Mouse (Mus musculus): Measurements from ENCODE around the gene Hmga1b. TPM values are rescaled to one million over a fixed set of nuclear protein-coding genes. Genes with fewer than 3 reads are reported as not detected.
"Not testable (repeated sequence)": the region's sequence is repeated elsewhere in the genome, so short reads cannot be mapped to it uniquely, and the experiment has no call there.

Gene Hmga1b
- polyA plus RNA-seq (2014; fragmentation: Nextera tagmentation; extraction: Ambion mirVana), result 7.6 and 8.3 TPM in 2 replicates

GRCm38 (mm10) chr11:120762672-120763041 lies at the start of gene Hmga1b:
Gene Hmga1b, plus strand, starts transcription at chr11:120762794.
- H3K9ac ChIP-seq (ENCODE audit: low read length), result not testable (repeated sequence)

GRCm38 (mm10) chr11:120713580-120714518 lies 48.7 kb upstream of the Hmga1b start, which contains the start of the genes Cenpx and Lrrc45:
Gene Cenpx, minus strand, starts transcription at chr11:120713738.
Gene Lrrc45, plus strand, starts transcription at chr11:120713925.
- Histone ChIP-seq H3K4me2 (ENCODE audit: low read depth, low read length, severe bottlenecking) (peak within 1 kb of the TSS; percentile 98), H3K4me3 (ENCODE audit: low read depth, low read length) (peak within 1 kb of the TSS; percentile 54), H3K27me3 (ENCODE audit: control insufficient read depth, insufficient read depth, low read length) (no peaks in the 10 kb centered on the region), H3K4me1 (replicated peaks; ENCODE audit: control insufficient read depth, insufficient read depth, low read length) (peaks cover 10% of the 10 kb centered on the region), H3K9ac (ENCODE audit: low read length) (peak within 1 kb of the TSS; percentile 73), H3K27ac (ENCODE audit: low read depth, low read length) (peak within 1 kb of the TSS; percentile 8), H3K9me3 (ENCODE audit: control insufficient read depth, low read length) (no peaks in the 10 kb centered on the region), H3K36me3 (ENCODE audit: control insufficient read depth, insufficient read depth, low read length) (no peaks in the 10 kb centered on the region; the same call in none of the 2 replicates)
- WGBS, result 3% methylated on average over 53 of the region's 53 CpGs
- DNase-seq (ENCODE audit: low spot score) (peak; percentile 97), ATAC-seq (replicated peaks; ENCODE audit: low FRiP score) (peak; percentile 95)

More at GRCm38 (mm10) chr11:120762672-120763041, at the start of gene Hmga1b:
- not testable (repeated sequence) for ATAC-seq (replicated peaks; ENCODE audit: low FRiP score); H3K4me1 ChIP-seq (replicated peaks; ENCODE audit: control insufficient read depth, insufficient read depth, low read length); H3K9me3 ChIP-seq (ENCODE audit: control insufficient read depth, low read length); H3K4me3 ChIP-seq (ENCODE audit: low read depth, low read length); H3K36me3 ChIP-seq (ENCODE audit: control insufficient read depth, insufficient read depth, low read length); H3K4me2 ChIP-seq (ENCODE audit: low read depth, low read length, severe bottlenecking); DNase-seq (ENCODE audit: low spot score); H3K27me3 ChIP-seq (ENCODE audit: control insufficient read depth, insufficient read depth, low read length); H3K27ac ChIP-seq (ENCODE audit: low read depth, low read length)
- WGBS, result 16% methylated on average over 14 of the region's 14 CpGs

- Histone ChIP-seq H3K4me3 (ENCODE audit: low read depth, low read length) (peak overlapping the region; percentile 46), H3K4me2 (ENCODE audit: low read depth, low read length, severe bottlenecking) (peak overlapping the region; percentile 98), H3K9ac (ENCODE audit: low read length) (peak overlapping the region; percentile 73), H3K27ac (ENCODE audit: low read depth, low read length) (no peak overlapping the region), H3K27me3 (ENCODE audit: control insufficient read depth, insufficient read depth, low read length) (no peaks in the 10 kb centered on the region), H3K36me3 (ENCODE audit: control insufficient read depth, insufficient read depth, low read length) (no peaks in the 10 kb centered on the region; the same call in none of the 2 replicates), H3K9me3 (ENCODE audit: control insufficient read depth, low read length) (no peaks in the 10 kb centered on the region), H3K4me1 (replicated peaks; ENCODE audit: control insufficient read depth, insufficient read depth, low read length) (peaks cover 10% of the 10 kb centered on the region)
- DNase-seq (ENCODE audit: low spot score) (no peak), ATAC-seq (replicated peaks; ENCODE audit: low FRiP score) (no peak)
- 66% methylated on average over 10 of the region's 10 CpGs for WGBS
Measured at GRCm38 (mm10) chr11:120714546-120714945, 48.0 kb upstream of the Hmga1b start.

GRCm38 (mm10) chr11:120715131-120715530 lies 47.5 kb upstream of the Hmga1b start:
- Histone ChIP-seq H3K27ac (ENCODE audit: low read depth, low read length) (no peak overlapping the region), H3K27me3 (ENCODE audit: control insufficient read depth, insufficient read depth, low read length) (no peaks in the 10 kb centered on the region), H3K9me3 (ENCODE audit: control insufficient read depth, low read length) (no peaks in the 10 kb centered on the region), H3K9ac (ENCODE audit: low read length) (no peak overlapping the region), H3K4me3 (ENCODE audit: low read depth, low read length) (no peak overlapping the region), H3K4me2 (ENCODE audit: low read depth, low read length, severe bottlenecking) (no peak overlapping the region), H3K36me3 (ENCODE audit: control insufficient read depth, insufficient read depth, low read length) (no peaks in the 10 kb centered on the region; the same call in none of the 2 replicates), H3K4me1 (replicated peaks; ENCODE audit: control insufficient read depth, insufficient read depth, low read length) (peaks cover 10% of the 10 kb centered on the region)
- no peak for DNase-seq (ENCODE audit: low spot score)
- 90% methylated on average over 9 of the region's 9 CpGs for WGBS
- ATAC-seq (replicated peaks; ENCODE audit: low FRiP score), result no peak

- no peak overlapping the region for H3K4me2 ChIP-seq (ENCODE audit: low read depth, low read length, severe bottlenecking)
- H3K4me3 ChIP-seq (ENCODE audit: low read depth, low read length), result no peak overlapping the region
- H3K9ac ChIP-seq (ENCODE audit: low read length), result no peak overlapping the region
- peaks cover 15% of the 10 kb centered on the region for H3K4me1 ChIP-seq (replicated peaks; ENCODE audit: control insufficient read depth, insufficient read depth, low read length)
- ATAC-seq (replicated peaks; ENCODE audit: low FRiP score), result no peak
- H3K9me3 ChIP-seq (ENCODE audit: control insufficient read depth, low read length), result no peaks in the 10 kb centered on the region
- WGBS, result 91% methylated on average over 9 of the region's 9 CpGs
- H3K27me3 ChIP-seq (ENCODE audit: control insufficient read depth, insufficient read depth, low read length), result peaks cover 10% of the 10 kb centered on the region
- H3K27ac ChIP-seq (ENCODE audit: low read depth, low read length), result no peak overlapping the region
- DNase-seq (ENCODE audit: low spot score), result no peak
- H3K36me3 ChIP-seq (ENCODE audit: control insufficient read depth, insufficient read depth, low read length), result no peaks in the 10 kb centered on the region; the same call in none of the 2 replicates
Measured at GRCm38 (mm10) chr11:120719242-120719641, 43.4 kb upstream of the Hmga1b start.

- WGBS, result 85% methylated on average over 13 of the region's 13 CpGs
- Histone ChIP-seq H3K4me3 (ENCODE audit: low read depth, low read length) (no peak overlapping the region), H3K4me2 (ENCODE audit: low read depth, low read length, severe bottlenecking) (no peak overlapping the region), H3K9ac (ENCODE audit: low read length) (no peak overlapping the region), H3K27ac (ENCODE audit: low read depth, low read length) (no peak overlapping the region), H3K27me3 (ENCODE audit: control insufficient read depth, insufficient read depth, low read length) (peaks cover 10% of the 10 kb centered on the region), H3K36me3 (ENCODE audit: control insufficient read depth, insufficient read depth, low read length) (no peaks in the 10 kb centered on the region; the same call in none of the 2 replicates), H3K9me3 (ENCODE audit: control insufficient read depth, low read length) (no peaks in the 10 kb centered on the region), H3K4me1 (replicated peaks; ENCODE audit: control insufficient read depth, insufficient read depth, low read length) (peaks cover 9% of the 10 kb centered on the region)
- ATAC-seq (replicated peaks; ENCODE audit: low FRiP score) (no peak), DNase-seq (ENCODE audit: low spot score) (no peak)
Measured at GRCm38 (mm10) chr11:120719841-120720376, 42.7 kb upstream of the Hmga1b start.

- Histone ChIP-seq H3K9ac (ENCODE audit: low read length) (peak overlapping the region; percentile 78), H3K4me3 (ENCODE audit: low read depth, low read length) (peak overlapping the region; percentile 59), H3K9me3 (ENCODE audit: control insufficient read depth, low read length) (no peaks in the 10 kb centered on the region), H3K36me3 (ENCODE audit: control insufficient read depth, insufficient read depth, low read length) (no peaks in the 10 kb centered on the region; the same call in none of the 2 replicates), H3K27me3 (ENCODE audit: control insufficient read depth, insufficient read depth, low read length) (peaks cover 10% of the 10 kb centered on the region), H3K4me1 (replicated peaks; ENCODE audit: control insufficient read depth, insufficient read depth, low read length) (peaks cover 9% of the 10 kb centered on the region), H3K27ac (ENCODE audit: low read depth, low read length) (peak overlapping the region; percentile 12; the same call in 1 of the 2 replicates), H3K4me2 (ENCODE audit: low read depth, low read length, severe bottlenecking) (peak overlapping the region; percentile 99)
- DNase-seq (ENCODE audit: low spot score), result peak; percentile 95
- 8% methylated on average over 17 of the region's 17 CpGs for WGBS
- no peak for ATAC-seq (replicated peaks; ENCODE audit: low FRiP score)
Measured at GRCm38 (mm10) chr11:120720450-120720849, 42.1 kb upstream of the Hmga1b start.
